ENCODE assay signal across 9 mouse cellular contexts in the genomic region with DNA sequence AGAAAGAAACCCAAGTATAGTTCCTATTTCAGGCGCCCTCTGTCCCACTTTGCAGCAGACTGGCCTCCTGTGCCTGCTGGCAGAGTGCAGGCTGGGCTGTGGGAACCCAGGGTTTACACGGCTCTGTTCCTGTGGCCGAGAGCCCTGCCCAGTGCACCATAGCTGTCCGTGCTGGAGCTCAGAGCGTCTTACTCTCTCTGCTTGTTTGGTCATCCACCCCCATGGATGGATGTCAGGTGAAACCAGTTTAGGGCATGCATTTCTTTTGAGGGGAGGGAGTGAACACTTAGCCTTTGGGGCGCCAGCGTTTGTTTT.
A peak's percentile ranks its signal among the peaks of the same experiment; 100 is the strongest.
DNase-seq lines count a peak whose midpoint lies in the region; ATAC-seq and TF ChIP-seq lines count a peak whose summit lies in the region.
"Had no signal": no experiment of that assay in that cellular context is flagged by ENCODE, and none has a peak within 500 bp of the region (broad histone marks: within the 10 kb centered on the region; RNA-seq: fewer than 3 reads in every experiment).

No protein-coding gene starts in this region.

- TF ChIP-seq POLR2A in lung, adult 2 months (IDR thresholded peaks at IDR 0.05; ENCODE audit: borderline replicate concordance, extremely low read depth, low read depth, low read length): no peak
- no peak for TF ChIP-seq POLR2A in small intestine, adult 2 months (IDR thresholded peaks at IDR 0.05; ENCODE audit: low read depth, low read length)

- peaks cover 8% of the 10 kb centered on the region for H3K36me3 ChIP-seq in hindbrain, embryonic 15.5 days
- H3K36me3 ChIP-seq in small intestine, adult 2 months (ENCODE audit: control insufficient read depth, insufficient read depth, low read length): peaks cover 17% of the 10 kb centered on the region

- DNase-seq in cerebellum, postnatal 10 days: no peak
- DNase-seq in lung, adult 2 months: no peak
- no peak for DNase-seq in lung, postnatal 4 days
- DNase-seq in right cerebral cortex, adult 18-20 months: no peak
- DNase-seq in adrenal gland, adult (ENCODE audit: inconsistent age in 2 of 2, low spot score in 1 of 2): no peak

- H3K9me3 ChIP-seq in hindbrain, embryonic 15.5 days: no peaks in the 10 kb centered on the region

- no peak overlapping the region for H3K4me2 ChIP-seq in hindbrain, embryonic 15.5 days

- TF ChIP-seq CTCF in lung, adult 2 months (IDR thresholded peaks at IDR 0.05; ENCODE audit: insufficient read depth, low read length): no peak
- no peak for TF ChIP-seq CTCF in small intestine, adult 2 months (IDR thresholded peaks at IDR 0.05; ENCODE audit: extremely low read depth, insufficient read length, insufficient replicate concordance, low read depth, low read length)

- H3K4me1 ChIP-seq in lung, adult 2 months (ENCODE audit: control insufficient read depth, insufficient read depth, low read length): peaks cover 4% of the 10 kb centered on the region
- peaks cover 67% of the 10 kb centered on the region for H3K4me1 ChIP-seq in hindbrain, embryonic 15.5 days (replicated peaks)
- H3K4me1 ChIP-seq in small intestine, adult 2 months (ENCODE audit: control insufficient read depth, insufficient read depth, insufficient read length, low read length): peaks cover 3% of the 10 kb centered on the region; the same call in 1 of the 2 replicates

- no peak overlapping the region for H3K9ac ChIP-seq in hindbrain, embryonic 15.5 days

- H3K27me3 ChIP-seq in hindbrain, embryonic 15.5 days: no peaks in the 10 kb centered on the region
- H3K27me3 ChIP-seq in small intestine, adult 2 months (ENCODE audit: control insufficient read depth, insufficient read depth, low read length): no peaks in the 10 kb centered on the region
- H3K27me3 ChIP-seq: Patski had no signal

- peak; percentile 46 for ATAC-seq in cerebellum, adult (ENCODE audit: insufficient number of reproducible peaks, low FRiP score, low TSS enrichment)
- ATAC-seq in hindbrain, embryonic 15.5 days (ENCODE audit: low FRiP score, low read depth): peak; percentile 17; the same call in 1 of the 2 replicates
- ATAC-seq: Patski had no signal

- WGBS in lung, adult 2 months: 75% methylated on average over 7 of the region's 7 CpGs
- 72% methylated on average over 7 of the region's 7 CpGs for WGBS in hindbrain, embryonic 15.5 days
- 30% methylated on average over 7 of the region's 7 CpGs for WGBS in small intestine, adult 2 months

- peak overlapping the region; percentile 69 for H3K27ac ChIP-seq in hindbrain, embryonic 15.5 days (replicated peaks)
- peak overlapping the region; percentile 46 for H3K27ac ChIP-seq in small intestine, adult 2 months (ENCODE audit: insufficient read depth, low read depth, low read length)

- H3K4me3 ChIP-seq in lung, adult 2 months (replicated peaks; ENCODE audit: extremely low read depth, low read depth, low read length): peak overlapping the region; percentile 21
- no peak overlapping the region for H3K4me3 ChIP-seq in hindbrain, embryonic 15.5 days
- H3K4me3 ChIP-seq in small intestine, adult 2 months (ENCODE audit: low read depth, low read length): peak overlapping the region; percentile 56
